Mouse (Mus musculus) cerebellum, postnatal 36 days (tissue): ENCODE data around the gene Spink2.
"Not testable (repeated sequence)": the region's sequence is repeated elsewhere in the genome, so short reads cannot be mapped to it uniquely, and the experiment has no call there.

Source experiments
- DNase-seq, 2 experiments: peaks; one replicate each; pipeline ENCODE4 v3.0.0; 2021 to 2022; ENCODE audit warnings: mixed read lengths in 2 of 2

The Spink2 gene

DNA sequence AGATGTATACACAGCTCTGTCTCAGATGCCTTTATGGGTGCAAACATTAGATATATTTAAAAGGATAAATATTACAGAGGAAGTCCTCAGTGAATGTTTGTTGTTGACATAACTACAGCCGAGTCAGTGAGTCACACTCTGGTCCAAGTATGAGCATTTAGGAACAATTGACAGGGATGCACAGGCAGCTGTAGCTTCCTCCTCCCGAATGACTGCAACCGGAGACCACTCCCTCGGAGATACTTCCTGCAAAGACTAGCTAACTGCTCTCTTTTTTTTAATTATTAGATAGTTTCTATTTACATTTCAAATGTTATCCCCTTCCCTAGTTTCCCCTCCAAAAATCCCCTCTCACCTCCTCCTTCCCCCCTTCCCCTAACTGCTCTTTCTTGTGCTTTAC, 18.0 kb downstream of the Spink2 start:
- no peak for DNase-seq

- no peak for DNase-seq
Observed at GRCm38 (mm10) chr5:77191631-77192030, 19.6 kb downstream of the Spink2 start.

GRCm38 (mm10) chr5:77191106-77191505, 20.2 kb downstream of the Spink2 start:
- no peak for DNase-seq

GRCm38 (mm10) chr5:77188738-77189137, 22.5 kb downstream of the Spink2 start:
- no peak for DNase-seq

- no peak for DNase-seq
Observed at GRCm38 (mm10) chr5:77185351-77185750, 25.9 kb downstream of the Spink2 start.

DNA sequence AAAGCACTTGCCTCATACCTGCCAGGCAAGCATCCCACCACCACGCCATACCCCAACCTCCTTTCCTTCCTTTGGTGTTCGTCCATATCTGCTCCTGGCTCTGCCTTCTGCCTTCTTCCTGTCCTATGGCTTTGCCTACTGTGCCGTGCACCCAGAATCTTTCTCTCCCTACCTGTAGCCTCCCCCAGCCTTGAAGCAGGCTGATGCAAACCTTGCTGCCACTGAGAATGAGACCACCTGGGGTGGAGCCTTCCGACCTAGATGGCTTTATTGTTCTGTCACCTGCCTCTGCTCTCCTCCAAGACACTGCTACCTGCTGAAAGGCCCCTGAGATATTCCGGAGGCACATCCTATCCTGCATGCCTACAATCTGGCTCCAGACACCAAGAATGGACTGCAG, 27.4 kb downstream of the Spink2 start:
- DNase-seq = not testable (repeated sequence)

GRCm38 (mm10) chr5:77183338-77183737, 27.9 kb downstream of the Spink2 start:
- DNase-seq = no peak

DNA sequence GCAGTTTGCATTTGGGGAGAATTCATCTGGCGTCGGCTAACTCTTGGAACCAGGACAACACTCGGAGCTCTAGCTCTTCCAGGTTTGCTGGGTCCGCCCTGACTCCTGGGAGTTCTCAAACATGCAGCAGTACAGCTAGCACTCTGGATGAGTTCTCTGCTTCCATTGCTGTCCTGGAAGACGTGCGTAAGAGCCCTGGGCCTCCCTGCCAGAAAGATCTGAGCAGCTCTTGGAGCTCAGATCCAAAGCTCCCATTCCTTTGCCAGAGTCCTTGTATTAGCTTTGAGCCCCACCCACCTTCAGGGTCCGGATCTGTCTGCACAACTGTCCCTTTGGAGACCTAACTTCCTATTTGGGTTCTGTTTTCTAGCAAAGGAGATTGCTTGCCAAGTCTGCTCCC, 29.8 kb downstream of the Spink2 start:
- no peak for DNase-seq

GRCm38 (mm10) chr5:77178976-77179375, 32.3 kb downstream of the Spink2 start:
- no peak for DNase-seq

DNA sequence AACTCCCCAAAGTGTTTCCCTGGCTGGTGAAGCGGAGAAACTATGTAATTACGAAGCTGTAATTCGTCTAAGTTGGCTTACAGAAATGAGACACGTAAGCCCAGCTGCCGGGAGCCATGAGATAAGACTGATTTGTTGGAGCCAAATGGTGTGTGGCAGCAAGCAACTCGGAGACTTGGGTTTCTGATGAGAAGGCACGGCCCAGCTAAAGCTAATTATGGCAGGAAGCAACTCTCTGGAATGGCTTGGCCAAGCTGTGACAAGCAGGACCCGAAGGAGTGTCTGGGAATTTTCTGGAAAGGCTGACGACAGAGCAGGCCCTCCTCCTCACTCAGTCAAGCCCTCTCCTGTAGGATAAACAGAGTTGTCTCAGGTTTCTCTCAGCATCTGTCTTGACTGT, 33.3 kb downstream of the Spink2 start:
- DNase-seq = no peak

GRCm38 (mm10) chr5:77174779-77175178, 36.5 kb downstream of the Spink2 start:
- no peak for DNase-seq

DNA sequence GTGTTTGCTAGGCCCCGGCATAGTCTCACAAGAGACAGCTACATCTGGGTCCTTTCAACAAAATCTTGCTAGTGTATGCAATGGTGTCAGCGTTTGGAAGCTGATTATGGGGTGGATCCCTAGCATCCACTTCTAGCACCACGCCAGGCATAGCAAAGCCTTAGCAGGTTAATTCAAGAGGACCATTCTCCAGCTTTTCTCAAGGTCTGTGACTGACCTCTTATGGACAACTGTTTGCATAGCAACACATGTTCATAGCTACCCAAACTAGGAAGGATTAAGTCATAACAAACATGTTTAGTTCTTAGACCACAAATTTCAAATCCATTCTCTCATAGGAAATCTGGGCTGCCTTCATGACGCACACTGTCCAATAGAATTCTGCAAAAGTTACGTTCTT, 40.7 kb downstream of the Spink2 start:
- DNase-seq = peak in 1 of 2 experiments; percentile 21

- DNase-seq = no peak
Observed at GRCm38 (mm10) chr5:77167306-77167945, 43.8 kb downstream of the Spink2 start.

DNA sequence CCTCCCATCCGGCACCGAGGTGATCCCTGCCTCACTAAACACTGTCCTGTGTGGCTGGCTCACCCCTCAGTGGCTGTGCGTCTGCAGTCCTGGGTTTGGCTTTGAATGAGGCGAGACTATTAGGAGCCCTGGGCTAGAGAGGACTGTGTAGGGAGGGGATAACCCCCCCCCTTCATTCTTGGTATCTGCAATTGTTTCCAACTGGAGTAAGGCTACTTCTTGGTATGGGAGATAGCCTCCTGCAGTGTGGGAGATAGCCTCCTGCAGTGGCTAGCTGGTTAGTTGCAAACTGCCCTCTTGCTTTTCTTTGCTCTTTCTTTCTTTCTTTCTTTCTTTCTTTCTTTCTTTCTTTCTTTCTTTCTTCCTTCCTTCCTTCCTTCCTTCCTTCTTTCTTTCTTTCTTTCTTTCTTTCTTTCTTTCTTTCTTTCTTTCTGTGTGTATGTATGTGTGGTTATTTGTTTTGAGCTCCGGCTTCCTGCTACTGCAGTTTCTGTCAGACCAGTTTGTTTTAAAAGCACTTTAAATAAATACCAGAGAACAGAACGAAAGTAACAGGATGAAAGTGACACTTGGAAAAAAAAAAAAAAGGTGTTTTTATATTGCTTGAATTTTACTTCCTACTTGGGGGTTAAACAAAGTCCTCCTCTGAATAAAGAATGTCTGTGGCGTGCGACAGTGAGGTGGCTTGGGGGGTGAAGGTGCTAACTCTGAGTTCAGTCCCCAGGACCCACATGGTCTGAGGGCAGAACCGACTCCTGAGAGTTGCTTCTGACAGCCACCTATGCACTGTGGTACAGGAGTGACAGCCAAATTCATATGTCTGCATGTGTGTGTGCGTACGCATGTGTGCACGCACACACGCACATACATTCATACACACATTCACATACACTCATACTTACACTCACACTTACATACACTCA, 45.3 kb downstream of the Spink2 start:
- DNase-seq = no peak

GRCm38 (mm10) chr5:77163597-77163996, 47.7 kb downstream of the Spink2 start:
- no peak for DNase-seq

- no peak for DNase-seq
Observed at GRCm38 (mm10) chr5:77162566-77162965, 48.7 kb downstream of the Spink2 start.

- no peak for DNase-seq
Observed at GRCm38 (mm10) chr5:77157777-77158540, 53.3 kb downstream of the Spink2 start.

GRCm38 (mm10) chr5:77156938-77157337, 54.3 kb downstream of the Spink2 start:
- DNase-seq = no peak

GRCm38 (mm10) chr5:77155526-77155925, 55.7 kb downstream of the Spink2 start:
- DNase-seq = no peak
